Mouse (Mus musculus): ENCODE measurements around the gene Cwc25.
"Not testable (repeated sequence)": the region's sequence is repeated elsewhere in the genome, so short reads cannot be mapped to it uniquely, and the experiment has no call there.

Cwc25 gene

GRCm38 (mm10) chr11:97734810-97735209, 31.5 kb downstream of the Cwc25 start:
- not testable (repeated sequence) for DNase-seq (ENCODE audit: low spot score in 2 of 2)

- no peak for DNase-seq (ENCODE audit: low spot score in 2 of 2)
These were observed 32.7 kb downstream of the Cwc25 start for GRCm38 (mm10) chr11:97733689-97734088.

GRCm38 (mm10) chr11:97728730-97729129, 37.6 kb downstream of the Cwc25 start:
- no peak for DNase-seq (ENCODE audit: low spot score in 2 of 2)

GRCm38 (mm10) chr11:97728311-97728710, 38.0 kb downstream of the Cwc25 start:
- DNase-seq (ENCODE audit: low spot score in 2 of 2), result no peak

GRCm38 (mm10) chr11:97723709-97724108, 42.6 kb downstream of the Cwc25 start:
- no peak for DNase-seq (ENCODE audit: low spot score in 2 of 2)

GRCm38 (mm10) chr11:97721338-97721737, 45.0 kb downstream of the Cwc25 start:
- DNase-seq (ENCODE audit: low spot score in 2 of 2), result no peak

GRCm38 (mm10) chr11:97719041-97719440, 47.3 kb downstream of the Cwc25 start:
- DNase-seq (ENCODE audit: low spot score in 2 of 2), result no peak

- DNase-seq (ENCODE audit: low spot score in 2 of 2), result no peak
These were observed 48.0 kb downstream of the Cwc25 start for GRCm38 (mm10) chr11:97718281-97718860.

GRCm38 (mm10) chr11:97717369-97718280, 48.7 kb downstream of the Cwc25 start:
- DNase-seq (ENCODE audit: low spot score in 2 of 2), result no peak

GRCm38 (mm10) chr11:97716021-97716420, 50.3 kb downstream of the Cwc25 start:
- no peak for DNase-seq (ENCODE audit: low spot score in 2 of 2)

GRCm38 (mm10) chr11:97714784-97715760, 51.3 kb downstream of the Cwc25 start:
- peak in 1 of 2 experiments; percentile 50 for DNase-seq (ENCODE audit: low spot score in 2 of 2)

- DNase-seq (ENCODE audit: low spot score in 2 of 2), result no peak
These were observed 52.0 kb downstream of the Cwc25 start for GRCm38 (mm10) chr11:97714356-97714755.

GRCm38 (mm10) chr11:97713896-97714295, 52.5 kb downstream of the Cwc25 start:
- DNase-seq (ENCODE audit: low spot score in 2 of 2), result no peak

GRCm38 (mm10) chr11:97712286-97712685, 54.1 kb downstream of the Cwc25 start:
- no peak for DNase-seq (ENCODE audit: low spot score in 2 of 2)

- no peak for DNase-seq (ENCODE audit: low spot score in 2 of 2)
These were observed 55.0 kb downstream of the Cwc25 start for GRCm38 (mm10) chr11:97711200-97711900.

GRCm38 (mm10) chr11:97710067-97710466, 56.3 kb downstream of the Cwc25 start:
- not testable (repeated sequence) for DNase-seq (ENCODE audit: low spot score in 2 of 2)

- DNase-seq (ENCODE audit: low spot score in 2 of 2), result peak; percentile 98 to 99
These were observed 63.1 kb downstream of the Cwc25 start, which contains the start of gene Psmb3 for GRCm38 (mm10) chr11:97703039-97703826. Gene Psmb3, plus strand, starts transcription at chr11:97703399.

GRCm38 (mm10) chr11:97702393-97702745, 64.0 kb downstream of the Cwc25 start:
- DNase-seq (ENCODE audit: low spot score in 2 of 2), result peak; percentile 86 to 94

- DNase-seq (ENCODE audit: low spot score in 2 of 2), result no peak
These were observed 64.6 kb downstream of the Cwc25 start for GRCm38 (mm10) chr11:97701581-97702392.

Measured in urinary bladder, postnatal 36 days (tissue).